Mouse (Mus musculus): ENCODE results near the gene Bmp6. TPM values are rescaled to one million over a fixed set of nuclear protein-coding genes. Genes with fewer than 3 reads are reported as not detected.

Bmp6 gene
- total RNA-seq, 2 experiments from 2014 or later = 9.3 to 10.3 TPM

DNA sequence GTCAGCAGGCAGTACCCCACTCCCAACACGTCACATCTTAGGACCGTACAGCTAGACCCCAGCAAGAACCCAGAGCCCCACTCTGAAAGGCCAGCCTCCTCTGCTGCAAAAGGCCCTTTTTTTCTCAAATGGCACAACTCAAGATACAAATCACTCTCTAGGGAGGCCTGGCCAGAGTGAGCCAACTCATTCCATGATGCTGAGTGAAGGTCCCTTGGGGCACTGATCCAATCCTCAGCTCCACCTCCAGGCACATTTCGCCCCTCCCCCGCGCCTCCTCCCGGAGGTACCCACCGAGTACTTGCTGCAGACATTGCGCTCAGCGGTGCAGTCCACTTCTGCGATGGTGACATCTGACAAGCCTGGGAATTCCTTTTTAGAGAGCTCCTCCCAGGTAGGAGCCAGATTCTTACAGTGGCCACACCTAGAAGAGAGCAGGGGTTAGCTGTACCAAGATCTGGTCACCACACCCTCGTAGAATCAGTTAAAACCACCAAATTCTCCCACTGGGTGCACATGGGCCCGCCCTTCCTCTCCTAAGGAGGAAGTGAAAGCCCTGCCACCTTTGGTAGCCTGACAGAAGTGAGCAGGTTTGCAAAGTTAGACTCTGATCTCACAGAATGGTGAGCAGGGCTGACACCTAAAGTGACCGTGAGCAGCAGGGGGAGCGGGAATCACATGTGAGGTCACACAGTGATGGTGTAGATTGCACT, 158.4 kb downstream of the Bmp6 start:
- peak; percentile 38 to 40 for DNase-seq
- intact Hi-C loops (cut with DNase I) = no loop called here

DNA sequence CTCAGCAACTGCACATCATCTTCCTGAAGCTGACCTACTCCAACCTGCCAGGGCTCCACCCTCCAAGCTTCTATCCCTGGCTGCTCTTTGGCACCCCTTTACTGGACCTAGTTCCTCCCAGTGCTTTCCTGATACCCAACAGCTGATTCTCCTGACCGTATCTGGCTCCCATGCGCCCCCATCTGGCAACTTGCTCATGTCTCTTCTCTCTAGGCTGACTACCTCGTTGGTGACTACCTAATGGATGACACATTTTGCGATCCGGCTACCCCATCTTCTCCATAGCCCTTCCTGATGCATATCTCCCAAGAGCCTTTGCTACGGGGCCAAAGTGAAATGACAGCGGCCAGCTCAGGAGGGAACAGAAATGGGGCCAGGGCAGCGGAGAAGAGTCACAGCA, 161.4 kb downstream of the Bmp6 start:
- peak; percentile 42 for DNase-seq

DNA sequence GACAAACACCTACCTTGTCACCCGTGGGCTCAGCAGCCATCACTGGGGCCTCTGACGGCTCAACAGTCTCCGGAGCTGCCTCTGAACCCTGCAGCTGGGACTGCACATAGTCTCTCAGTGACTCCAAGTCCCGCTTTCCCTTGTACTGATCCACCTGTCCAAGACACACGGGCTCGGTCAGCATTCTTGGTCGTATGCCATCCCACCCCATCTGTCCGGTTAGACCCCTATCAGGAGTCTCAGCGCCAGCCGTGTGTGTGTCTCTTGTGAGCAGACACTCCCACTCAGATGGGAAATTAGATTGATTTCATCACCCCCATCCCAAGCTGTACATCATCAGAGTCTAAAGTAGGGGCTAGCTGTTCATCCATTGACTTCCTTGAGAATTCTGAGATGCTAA, 162.0 kb downstream of the Bmp6 start:
- intact Hi-C loops (cut with DNase I) = no loop called here
- no peak for DNase-seq

More for the DNA sequence above, 161.4 kb downstream of the Bmp6 start:
- intact Hi-C loops (cut with DNase I) = no loop called here

DNA sequence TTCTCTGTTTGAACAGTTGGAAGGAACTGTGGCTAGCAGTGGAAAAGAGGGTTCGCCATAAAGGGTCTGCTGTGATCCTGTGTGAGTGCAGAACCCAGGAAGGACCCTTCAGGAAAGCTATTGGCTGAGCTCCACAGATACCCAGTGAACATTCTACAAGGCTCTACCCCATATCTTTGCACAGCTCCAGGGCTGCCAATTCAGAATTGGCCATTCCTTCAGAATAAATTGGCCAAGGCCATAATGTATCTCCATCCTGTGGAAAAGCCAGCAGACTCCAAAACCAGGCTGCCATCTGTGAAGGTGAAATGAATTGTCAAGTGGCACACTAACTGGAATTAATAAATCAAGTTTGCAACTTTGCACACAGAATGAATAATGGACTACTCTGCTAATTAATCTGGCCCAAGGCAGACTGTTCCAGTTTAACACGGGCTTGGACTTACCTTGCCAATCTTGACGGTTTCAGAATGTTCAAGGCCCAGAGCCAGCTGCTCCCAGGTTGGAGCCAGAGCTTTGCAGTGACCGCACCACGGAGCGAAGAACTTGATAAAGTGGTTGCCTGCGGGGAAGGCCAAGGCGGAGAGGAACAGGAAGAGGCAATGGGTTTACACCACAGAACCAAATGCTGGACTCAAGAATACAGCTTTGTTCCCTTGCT, 164.9 kb downstream of the Bmp6 start:
- no peak for DNase-seq
- intact Hi-C loops (cut with DNase I) = no loop called here

DNA sequence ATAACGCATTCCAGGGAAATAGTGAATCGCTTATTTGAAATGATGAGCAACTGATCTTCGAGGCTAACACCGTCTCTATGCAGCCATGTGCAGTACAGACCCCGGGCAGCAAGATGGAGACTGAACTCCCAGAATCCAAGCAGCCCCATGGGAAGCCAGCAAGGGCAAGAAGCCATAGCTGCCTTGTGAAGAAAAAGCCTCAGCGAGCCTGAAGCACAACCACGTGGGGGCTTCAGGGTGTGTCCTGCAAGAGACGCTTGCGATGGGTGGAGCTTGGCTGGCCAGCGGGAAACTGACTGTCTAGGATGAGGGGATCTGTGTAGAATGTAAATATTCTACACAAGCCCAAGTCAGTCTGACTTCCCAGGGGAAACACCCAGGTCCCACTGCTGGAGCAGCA, 167.1 kb downstream of the Bmp6 start:
- DNase-seq = no peak
- intact Hi-C loops (cut with DNase I) = no loop called here

DNA sequence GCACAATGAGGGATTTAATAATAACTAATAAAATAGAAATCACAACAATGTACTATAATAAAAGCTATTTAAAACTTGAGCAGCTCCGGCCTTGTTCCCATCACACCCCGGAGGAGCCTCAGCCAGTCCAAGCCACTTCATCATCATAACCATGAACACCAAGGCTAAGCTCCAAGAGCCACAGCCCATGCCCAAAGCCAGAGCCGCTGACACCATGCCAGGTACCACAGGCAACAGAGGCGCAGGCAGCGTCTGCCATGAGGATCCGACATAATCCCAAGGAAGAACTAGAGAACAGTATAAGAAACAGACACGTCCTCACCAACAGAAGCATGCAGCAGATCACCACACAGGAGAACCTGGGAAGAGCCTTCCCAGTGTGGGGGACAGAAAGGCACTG, 169.0 kb downstream of the Bmp6 start:
- intact Hi-C loops (cut with DNase I) = no loop called here
- no peak for DNase-seq

DNA sequence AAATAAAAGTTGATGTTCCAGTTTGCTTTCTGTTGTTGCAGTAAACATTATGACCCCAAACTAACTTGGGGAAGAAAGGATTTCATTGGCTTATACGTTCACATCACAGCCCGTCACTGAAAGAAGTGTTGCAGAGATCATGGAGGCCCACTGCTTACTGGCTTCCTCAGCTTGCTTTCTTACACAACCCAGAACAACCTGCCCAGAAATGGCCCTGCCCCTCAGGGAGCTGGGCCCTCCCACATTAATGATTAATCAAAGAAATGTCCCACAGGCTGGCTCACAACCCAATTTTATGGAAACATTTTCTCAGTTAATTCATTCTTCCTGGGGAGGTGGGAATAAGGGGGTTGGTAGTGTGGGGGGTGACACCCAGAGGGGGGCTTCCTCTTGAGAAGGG, 170.5 kb downstream of the Bmp6 start:
- intact Hi-C loops (cut with DNase I) = no loop called here
- DNase-seq = no peak

DNA sequence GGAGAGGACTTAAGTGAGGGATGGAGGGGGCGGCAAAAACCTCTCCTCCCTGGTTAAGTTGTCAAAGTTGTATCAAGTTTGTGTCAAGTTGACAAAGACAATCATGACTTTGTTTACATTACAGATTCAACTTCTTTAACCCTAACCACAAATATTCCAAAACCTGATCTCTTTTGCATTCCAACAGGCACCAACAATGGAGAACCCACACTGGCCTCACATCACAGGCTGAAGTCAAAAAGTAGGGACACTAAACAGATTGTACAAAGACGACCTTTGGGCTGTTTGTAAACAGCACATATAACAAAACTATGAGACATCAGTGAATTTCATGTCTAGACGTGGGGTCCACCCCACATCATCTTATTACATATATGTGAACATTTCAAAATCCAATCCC, 170.9 kb downstream of the Bmp6 start:
- DNase-seq = no peak

DNA sequence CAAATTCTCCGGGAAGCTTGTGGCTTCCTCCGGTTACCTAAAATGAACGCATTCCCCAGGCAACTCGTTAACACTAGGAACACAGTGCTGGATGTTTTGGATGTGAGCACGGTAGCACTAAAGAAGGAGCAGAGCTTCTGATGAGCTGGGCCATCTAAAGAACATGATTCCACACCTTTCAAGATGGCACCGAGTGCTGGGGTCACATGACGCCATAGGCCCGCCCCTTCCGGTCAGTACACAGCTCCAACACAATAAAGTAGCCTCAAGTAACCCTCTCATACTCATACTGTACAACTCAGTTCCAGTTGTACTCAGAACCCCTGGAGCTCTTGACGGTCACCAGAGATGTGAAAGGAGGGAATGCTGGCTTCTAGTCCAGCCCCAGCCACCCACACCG, 171.7 kb downstream of the Bmp6 start:
- intact Hi-C loops (cut with DNase I) = no loop called here

More for the DNA sequence above, 170.9 kb downstream of the Bmp6 start:
- intact Hi-C loops (cut with DNase I) = no loop called here

DNA sequence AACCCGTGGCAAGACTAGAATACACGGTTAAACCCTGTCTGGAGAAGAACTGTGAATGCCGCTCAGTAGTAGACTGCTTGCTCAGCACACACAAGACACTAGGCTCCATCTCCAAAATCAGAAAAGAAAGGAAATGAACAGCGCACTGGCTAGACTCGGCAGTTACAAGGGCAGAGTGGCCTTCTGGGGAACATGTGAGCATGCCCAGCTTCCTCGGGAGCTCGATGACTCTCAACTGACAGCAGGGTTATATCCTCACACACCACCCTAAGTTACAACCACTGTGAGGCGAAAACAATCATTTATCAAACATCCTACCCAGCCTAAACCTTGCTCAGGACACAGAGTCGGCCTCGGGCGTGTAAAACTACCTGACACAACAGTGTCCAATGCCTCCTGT, 175.4 kb downstream of the Bmp6 start:
- no peak for DNase-seq
- intact Hi-C loops (cut with DNase I) = no loop called here

More for the DNA sequence above, 171.7 kb downstream of the Bmp6 start:
- no peak for DNase-seq

DNA sequence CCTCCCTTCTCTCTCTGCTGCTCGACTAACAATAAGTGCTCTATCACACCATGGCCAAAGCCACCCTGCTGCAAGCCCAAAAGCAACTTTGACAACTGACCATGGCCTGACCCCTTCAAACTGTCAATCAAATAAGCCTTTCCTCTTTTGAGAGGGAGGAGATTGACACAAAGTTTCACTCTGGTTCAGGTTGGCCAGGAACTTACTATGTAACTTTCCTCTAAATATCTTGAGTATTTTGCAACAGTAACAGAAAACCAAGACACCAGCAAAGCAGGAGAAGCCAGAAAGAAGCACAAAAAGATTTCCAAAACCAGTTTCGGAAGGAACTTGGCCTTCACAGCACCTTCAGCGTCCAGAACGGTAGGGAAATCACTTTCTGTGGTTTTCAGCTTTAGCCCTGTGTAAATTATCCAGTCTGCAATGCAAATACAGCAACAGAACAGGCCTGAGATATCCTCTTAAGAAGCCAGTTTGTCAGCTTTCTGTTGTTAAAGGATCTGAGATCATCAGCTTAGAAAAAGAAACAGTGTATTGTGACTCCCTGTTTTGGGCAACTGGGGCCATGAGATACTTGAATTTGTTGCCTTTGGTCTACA, 177.2 kb downstream of the Bmp6 start:
- no peak for DNase-seq
- intact Hi-C loops (cut with DNase I) = no loop called here

DNA sequence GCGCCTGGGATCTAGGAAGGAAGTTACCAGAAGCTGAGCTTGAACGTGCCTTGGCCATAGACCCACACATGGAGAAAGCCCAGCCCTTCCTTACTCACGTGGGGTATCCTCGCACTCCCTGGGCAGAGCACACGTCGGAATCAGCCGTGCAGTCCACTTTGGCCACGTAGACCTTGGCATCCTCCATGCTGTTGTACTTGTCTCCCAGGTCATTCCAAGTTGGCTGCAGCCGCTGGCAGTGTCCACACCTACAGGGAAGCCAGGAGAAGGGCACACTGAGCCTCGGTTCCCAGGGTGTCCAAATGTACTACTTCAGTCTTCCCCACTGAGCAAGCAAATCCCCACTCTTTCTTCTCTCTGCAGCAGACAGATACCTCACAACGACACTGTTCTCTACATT, 178.3 kb downstream of the Bmp6 start:
- DNase-seq = no peak
- intact Hi-C loops (cut with DNase I) = no loop called here

DNA sequence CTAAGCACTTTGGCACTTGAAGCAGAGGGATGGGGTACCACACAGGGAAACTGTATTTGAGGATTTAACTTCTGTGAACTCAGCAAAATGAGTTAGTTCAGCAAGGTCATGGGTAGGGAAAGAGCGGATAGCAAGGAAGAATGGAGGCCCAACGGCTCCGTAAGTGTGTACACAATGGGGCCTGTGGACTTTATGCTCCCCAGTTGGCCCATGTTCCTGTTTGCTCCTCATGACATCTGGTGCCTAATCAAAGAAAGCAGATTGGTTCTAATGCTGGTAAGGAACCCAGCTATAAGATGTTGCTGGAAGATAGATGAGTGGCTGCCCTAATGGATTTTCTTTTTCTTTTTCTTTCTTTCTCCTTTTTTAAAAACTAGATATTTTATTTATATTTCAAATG, 180.4 kb downstream of the Bmp6 start:
- intact Hi-C loops (cut with DNase I) = loop anchor here (5.0 kb wide), 1 partner anchor 57 kb away; no protein-coding TSS in a partner anchor
- DNase-seq = no peak

DNA sequence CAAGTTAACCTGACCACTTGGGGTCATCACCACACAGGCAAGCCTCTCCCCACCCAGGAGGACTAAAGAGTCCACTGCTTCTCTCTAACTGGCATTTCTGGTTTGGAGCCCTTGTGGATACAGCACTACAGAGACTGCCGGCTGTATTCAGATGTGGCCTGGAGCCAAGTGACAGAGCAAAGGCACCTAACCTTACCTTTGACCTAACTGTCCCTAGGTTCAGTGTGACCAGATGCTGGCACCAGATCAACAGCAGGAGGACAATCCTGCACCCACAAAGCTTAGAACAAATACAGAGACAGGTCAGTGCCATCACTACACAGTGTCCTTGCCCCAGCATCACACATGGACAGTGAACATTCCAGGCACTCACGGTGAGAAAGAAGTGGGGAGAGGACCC, 181.2 kb downstream of the Bmp6 start:
- no peak for DNase-seq
- intact Hi-C loops (cut with DNase I) = loop anchor here (5.0 kb wide), 1 partner anchor 56 kb away; no protein-coding TSS in a partner anchor

DNA sequence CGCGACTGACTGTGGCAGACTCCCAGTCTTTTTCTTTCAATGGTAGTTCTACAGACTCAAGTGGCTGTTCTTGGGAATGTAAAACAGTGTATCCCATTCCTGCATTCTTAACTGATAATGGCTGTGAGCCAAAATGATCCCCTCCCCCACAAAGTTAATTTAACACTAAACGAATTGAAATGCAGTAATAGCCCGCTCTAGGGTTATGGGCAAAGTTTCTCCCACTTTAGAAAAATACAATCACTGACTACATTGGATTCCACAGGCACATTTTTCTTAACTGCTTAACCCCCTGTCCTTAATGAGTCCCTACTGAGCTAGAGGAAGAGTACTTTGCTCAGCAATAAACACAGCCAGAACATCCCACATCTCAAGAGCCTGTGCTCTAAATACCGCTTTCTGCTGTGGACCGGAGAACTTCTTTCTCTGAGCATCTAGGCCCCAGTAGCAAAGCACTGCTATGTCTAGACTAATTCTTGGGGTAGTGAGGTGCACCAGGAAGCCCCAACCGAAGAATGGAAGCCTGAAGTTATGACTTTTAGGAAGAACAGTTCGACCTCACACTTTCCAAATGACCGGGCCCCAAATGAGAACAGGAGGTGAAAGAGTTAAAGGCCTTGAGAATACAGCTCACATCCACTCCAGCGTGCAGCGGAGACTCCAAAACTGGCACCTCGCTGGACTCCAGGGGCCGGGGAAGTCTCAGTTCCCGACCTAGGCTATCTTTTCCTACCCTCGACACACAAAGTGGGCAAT, 182.3 kb downstream of the Bmp6 start:
- no peak for DNase-seq
- intact Hi-C loops (cut with DNase I) = loop anchor here (5.0 kb wide), 1 partner anchor 55 kb away; no protein-coding TSS in a partner anchor

DNA sequence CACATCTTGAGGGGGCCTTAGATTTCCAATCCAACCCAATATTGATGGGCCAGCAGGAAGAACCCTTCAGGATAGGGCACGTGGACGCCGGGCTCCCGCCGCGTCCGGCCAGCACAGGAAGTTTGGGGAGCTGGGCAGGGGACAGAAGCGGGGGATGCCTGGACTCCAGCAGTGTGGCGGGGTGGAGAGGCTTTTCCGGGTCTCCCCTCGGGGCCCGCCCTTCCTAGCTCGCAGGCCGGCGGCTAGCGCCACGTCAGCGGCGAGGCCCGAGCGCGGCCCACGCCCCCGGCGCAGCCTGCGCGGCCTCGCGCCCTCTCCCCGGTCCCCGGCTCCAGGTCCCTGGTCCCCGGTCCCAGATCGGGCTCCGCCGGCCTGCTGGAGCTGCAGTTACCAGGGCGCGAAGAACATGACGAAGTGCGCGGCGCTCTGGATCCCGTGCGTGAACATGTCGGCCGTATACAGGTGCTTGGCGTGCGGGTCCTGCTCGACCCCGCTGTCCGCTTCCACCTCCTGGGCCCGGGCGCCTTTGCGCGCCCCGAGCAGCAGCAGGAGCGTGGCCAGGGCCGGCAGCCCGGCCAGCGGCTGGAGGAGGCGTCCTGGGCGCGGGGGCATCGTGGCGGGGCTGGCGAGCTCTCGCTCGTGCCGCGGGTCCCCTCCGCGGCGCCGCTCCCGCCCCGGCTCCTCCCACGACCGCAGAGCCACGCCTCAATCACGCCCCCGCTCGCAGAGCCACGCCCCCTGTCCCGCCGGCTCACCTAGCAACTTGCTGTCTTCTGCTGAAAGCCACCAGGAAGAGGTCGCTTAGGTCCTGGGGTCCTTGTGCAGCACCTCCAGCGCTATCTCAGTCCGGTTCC, 183.1 kb downstream of the Bmp6 start:
- DNase-seq = peak; percentile 81 to 87
- intact Hi-C loops (cut with DNase I) = loop anchor here (5.0 kb wide), 1 partner anchor 54 kb away; no protein-coding TSS in a partner anchor

DNA sequence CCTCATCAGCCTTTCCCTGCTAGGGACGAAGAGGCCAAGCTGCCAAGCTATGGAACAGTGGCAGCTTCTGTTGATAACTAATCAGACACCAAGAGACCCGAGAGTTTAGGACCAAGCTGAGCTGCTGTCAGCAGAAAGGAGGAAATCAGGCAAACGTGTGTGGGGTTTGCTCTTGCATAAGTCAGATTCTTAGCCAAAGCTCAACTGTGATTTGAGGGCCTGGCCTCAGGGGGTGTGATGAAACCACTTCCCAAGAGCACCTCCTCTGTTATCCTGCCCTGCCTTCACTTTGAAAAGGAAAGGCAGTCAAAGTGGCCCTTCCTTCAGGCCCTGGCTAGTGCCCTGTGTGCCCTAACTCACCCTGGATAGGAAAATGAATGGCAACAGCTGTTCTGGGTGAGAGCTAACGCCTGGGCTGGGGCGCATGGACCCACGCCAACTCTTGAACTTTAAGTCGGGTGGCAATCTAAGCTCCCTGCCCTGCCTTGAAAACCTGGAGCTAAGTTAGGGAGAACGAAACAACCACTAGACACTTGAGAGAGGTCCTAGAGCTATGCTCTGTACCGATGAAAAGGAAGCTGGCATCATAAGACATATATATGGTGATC, 183.9 kb downstream of the Bmp6 start, which contains the start of gene Txndc5:
Gene Txndc5, minus strand, starts transcription at position 138 of the 608 bp plus-strand sequence.
- intact Hi-C loops (cut with DNase I) = loop anchor here (5.0 kb wide), 1 partner anchor 54 kb away; no protein-coding TSS in a partner anchor
- no peak for DNase-seq

DNA sequence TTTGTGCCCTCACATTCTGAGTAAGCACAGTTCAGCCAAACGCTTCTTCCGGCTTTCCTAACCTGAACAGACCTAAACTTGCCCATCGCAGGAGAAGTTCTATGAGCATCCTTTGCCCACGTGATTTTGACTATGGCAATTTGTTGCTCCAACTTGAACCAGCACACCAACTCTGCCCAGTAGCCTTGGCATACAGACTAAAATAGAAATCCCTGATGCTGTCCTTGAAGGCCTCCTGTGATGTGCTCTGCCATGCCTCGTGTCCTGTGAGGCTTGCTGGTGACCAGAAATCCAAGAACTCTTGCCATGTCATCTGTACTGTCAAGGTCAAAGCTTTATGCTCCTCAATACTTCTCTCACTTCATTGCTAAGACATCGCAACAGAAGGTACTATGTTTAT, 184.7 kb downstream of the Bmp6 start:
- DNase-seq = no peak
- intact Hi-C loops (cut with DNase I) = loop anchor here (5.0 kb wide), 1 partner anchor 53 kb away; no protein-coding TSS in a partner anchor

DNA sequence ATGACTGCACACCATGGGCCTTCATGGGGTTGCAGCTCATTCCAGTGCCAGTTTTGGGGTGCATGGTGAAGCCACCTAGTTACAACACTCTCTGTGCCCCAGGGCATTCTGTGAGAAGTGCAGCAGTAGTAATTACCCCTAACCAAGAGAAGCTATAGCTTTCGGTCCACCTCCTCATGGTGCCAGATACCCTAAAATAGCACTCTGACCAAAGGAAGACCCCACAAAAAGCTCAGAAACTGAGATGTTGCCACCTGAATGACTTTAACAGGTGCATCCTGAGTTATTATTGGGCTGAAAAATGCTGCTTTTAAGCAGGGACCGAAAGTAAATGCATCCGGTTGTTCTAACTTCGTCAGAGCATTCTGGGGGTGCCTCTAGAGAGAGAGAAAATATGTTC, 186.6 kb downstream of the Bmp6 start:
- DNase-seq = no peak
- intact Hi-C loops (cut with DNase I) = no loop called here

Measured in gastrocnemius, postnatal 36 days (tissue).